Mouse (Mus musculus) lung, postnatal 0 days (tissue): ENCODE measurements around the gene Rdh7.

ENCODE experiments used
- CTCF ChIP-seq: IDR thresholded peaks from 2 replicates; pipeline ENCODE4 v1.5.1; 2016; ENCODE audit warnings: antibody characterized with exemption, mild to moderate bottlenecking
- EP300 ChIP-seq: IDR thresholded peaks from 2 replicates; pipeline ENCODE4 v1.6.1; 2016; ENCODE audit warnings: antibody characterized with exemption, mild to moderate bottlenecking, control low read depth

DNA sequence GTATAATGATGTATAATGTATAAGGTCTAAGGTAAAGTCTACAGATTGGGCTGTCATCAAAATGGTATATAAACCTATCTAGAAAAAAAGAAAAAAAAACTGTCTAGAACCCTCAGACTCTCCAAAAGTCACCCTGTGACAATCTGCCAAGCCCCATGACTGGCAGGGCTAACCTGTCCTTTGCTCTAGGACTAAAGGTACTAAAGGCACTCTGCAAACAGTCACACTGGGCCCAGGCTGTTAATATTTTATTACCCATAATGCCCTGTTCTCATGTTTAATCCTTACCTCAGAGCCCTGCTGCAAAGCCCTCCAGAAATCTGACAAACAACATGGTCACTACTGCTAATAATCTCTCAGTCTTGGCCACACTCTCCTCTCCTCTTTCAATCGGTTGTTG is 2.1 kb downstream of the Rdh7 start:
- TF ChIP-seq EP300, result no peak
- TF ChIP-seq CTCF, result no peak
